Mouse (Mus musculus) heart, adult 2 months (tissue): ENCODE data around the gene Fdxacb1.

Source experiments
- CTCF ChIP-seq: fragments of 200-600 bp; IDR thresholded peaks from 2 replicates; pipeline ENCODE4 v1.8.1; 2022; ENCODE audit warnings: antibody characterized with exemption, mild to moderate bottlenecking, moderate library complexity
- EP300 ChIP-seq: fragments of 200-500 bp; IDR thresholded peaks from 2 replicates; pipeline ENCODE4 v1.6.1; 2011; ENCODE audit warnings: low read depth, low read length, control low read depth; ENCODE audit not compliant: insufficient read depth
- POLR2A ChIP-seq: fragments of 200-500 bp; IDR thresholded peaks from 2 replicates; pipeline ENCODE4 v1.6.1; 2011; ENCODE audit warnings: mild to moderate bottlenecking, low read depth, low read length, control low read depth; ENCODE audit not compliant: insufficient read depth

GRCm38 (mm10) chr9:50738914-50739870, 28.8 kb upstream of the Fdxacb1 start, which contains the start of gene Dixdc1:
- TF ChIP-seq CTCF (no peak), POLR2A (no peak), EP300 (no peak)
